Mouse (Mus musculus) CH12.LX (cell line): ENCODE measurements around the gene Fam222b. TPM values are rescaled to one million over a fixed set of nuclear protein-coding genes. Genes with fewer than 3 reads are reported as not detected.

Experiments used
- DNase-seq: peaks from one replicate; pipeline ENCODE4 v3.0.0-alpha.2; 2013; ENCODE audit errors: extremely low read depth
- H3K27ac ChIP-seq: 2 replicates; pipeline ENCODE4 v1.5.1; 2012; ENCODE audit warnings: low read depth, mild to moderate bottlenecking, control low read depth, moderate library complexity; ENCODE audit not compliant: insufficient read depth
- H3K27me3 ChIP-seq: replicated peaks from 2 replicates; pipeline ENCODE3; 2012; ENCODE audit warnings: inconsistent platforms
- H3K36me3 ChIP-seq, 2 experiments: replicated peaks in 1 of 2; 2 replicates each; pipeline versions ENCODE3 to v1.6.1; 2012; ENCODE audit warnings: inconsistent platforms in 1 of 2, low read length in 1 of 2, mild to moderate bottlenecking in 1 of 2, mixed read lengths in 1 of 2, moderate library complexity in 1 of 2; ENCODE audit not compliant: control insufficient read depth in 1 of 2, insufficient read depth in 1 of 2
- H3K4me1 ChIP-seq, 2 experiments: 2 replicates each; pipeline ENCODE4 v1.6.1; 2012; ENCODE audit warnings: inconsistent platforms in 1 of 2, moderate library complexity in 1 of 2; ENCODE audit not compliant: insufficient read depth in 2 of 2, control insufficient read depth in 1 of 2
- H3K4me2 ChIP-seq: 2 replicates; pipeline ENCODE4 v1.6.1; 2012; ENCODE audit warnings: low read depth, mild to moderate bottlenecking, control low read depth; ENCODE audit not compliant: poor library complexity, insufficient read depth, severe bottlenecking
- H3K4me3 ChIP-seq, 3 experiments: fragments of 150-350 bp in 1 of 3; sonication (generic) in 1 of 3; replicated peaks in 1 of 3; 2 replicates each; pipeline versions ENCODE3 to v1.5.1; 2011 to 2012; ENCODE audit warnings: low read depth in 2 of 3, low read length in 2 of 3, mild to moderate bottlenecking in 2 of 3, moderate library complexity in 2 of 3, control low read depth in 1 of 3, improper control_type of control experiment in 1 of 3, inconsistent platforms in 1 of 3, mixed read lengths in 1 of 3; ENCODE audit not compliant: poor library complexity in 1 of 3
- H3K79me2 ChIP-seq: replicated peaks from 2 replicates; pipeline ENCODE4 v1.6.1; 2012; ENCODE audit warnings: mild to moderate bottlenecking, moderate library complexity; ENCODE audit not compliant: control insufficient read depth, poor library complexity, insufficient read depth, severe bottlenecking; ENCODE audit errors: extremely low read depth
- H3K9ac ChIP-seq: 2 replicates; pipeline ENCODE4 v1.6.1; 2012; ENCODE audit warnings: low read depth, mild to moderate bottlenecking, control low read depth, moderate library complexity; ENCODE audit not compliant: insufficient read depth
- H3K9me3 ChIP-seq: replicated peaks from 2 replicates; pipeline ENCODE3; 2012; ENCODE audit warnings: low read length, inconsistent platforms, mixed read lengths
- CHD1 ChIP-seq: IDR thresholded peaks from 2 replicates; pipeline ENCODE4 v1.6.1; 2012; ENCODE audit warnings: low read depth, low read length, improper control_type of control experiment, inconsistent platforms
- CTCF ChIP-seq, 2 experiments: IDR thresholded peaks in 1 of 2; conservative IDR thresholded peaks in 1 of 2; 2 replicates each; pipeline ENCODE4 v1.5.1; 2011 to 2012; ENCODE audit warnings: low read depth in 2 of 2, low read length in 2 of 2, improper control_type of control experiment in 1 of 2, inconsistent platforms in 1 of 2, mild to moderate bottlenecking in 1 of 2, moderate library complexity in 1 of 2
- ELF1 ChIP-seq: IDR thresholded peaks from 2 replicates; pipeline ENCODE4 v1.6.1; 2014; ENCODE audit warnings: low read depth, mild to moderate bottlenecking, inconsistent platforms, low read length, improper control_type of control experiment
- EP300 ChIP-seq: IDR thresholded peaks from 2 replicates; pipeline ENCODE4 v1.6.1; 2011; ENCODE audit warnings: low read length, improper control_type of control experiment
- HCFC1 ChIP-seq: IDR thresholded peaks from 2 replicates; pipeline ENCODE4 v1.6.1; 2012; ENCODE audit warnings: low read depth, mild to moderate bottlenecking, inconsistent platforms, low read length, improper control_type of control experiment
- IRF4 ChIP-seq: IDR thresholded peaks from 2 replicates; pipeline ENCODE4 v1.6.1; 2014; ENCODE audit warnings: low read depth, mild to moderate bottlenecking, inconsistent platforms, low read length, improper control_type of control experiment
- JUN ChIP-seq: IDR thresholded peaks from 2 replicates; pipeline ENCODE4 v1.6.1; 2011; ENCODE audit warnings: low read depth, mild to moderate bottlenecking, low read length, improper control_type of control experiment, moderate library complexity; ENCODE audit not compliant: insufficient read depth
- JUND ChIP-seq: conservative IDR thresholded peaks from 2 replicates; pipeline ENCODE4 v1.6.1; 2011; ENCODE audit warnings: low read depth, low read length, improper control_type of control experiment
- KAT2A ChIP-seq: IDR thresholded peaks from 2 replicates; pipeline ENCODE4 v1.6.1; 2012; ENCODE audit warnings: low read length, improper control_type of control experiment, inconsistent platforms; ENCODE audit not compliant: insufficient replicate concordance
- MAFK ChIP-seq: IDR thresholded peaks from 2 replicates; pipeline ENCODE4 v1.6.1; 2011; ENCODE audit warnings: low read length, improper control_type of control experiment; ENCODE audit not compliant: insufficient replicate concordance
- MAZ ChIP-seq: IDR thresholded peaks from 2 replicates; pipeline ENCODE4 v1.6.1; 2012; ENCODE audit warnings: low read depth, mild to moderate bottlenecking, inconsistent platforms, low read length, improper control_type of control experiment, moderate library complexity
- MXI1 ChIP-seq: IDR thresholded peaks from 2 replicates; pipeline ENCODE4 v1.6.1; 2011; ENCODE audit warnings: mild to moderate bottlenecking, low read depth, low read length, improper control_type of control experiment
- NELFE ChIP-seq: IDR thresholded peaks from 2 replicates; pipeline ENCODE4 v1.6.1; 2011; ENCODE audit warnings: low read depth, low read length, improper control_type of control experiment
- NRF1 ChIP-seq: IDR thresholded peaks from 2 replicates; pipeline ENCODE4 v1.6.1; 2014; ENCODE audit warnings: low read depth, mild to moderate bottlenecking, inconsistent platforms, low read length, improper control_type of control experiment, moderate library complexity
- PAX5 ChIP-seq: IDR thresholded peaks from 2 replicates; pipeline ENCODE4 v1.6.1; 2012; ENCODE audit warnings: low read length, inconsistent platforms, mixed read lengths
- POLR2A ChIP-seq: IDR thresholded peaks from 2 replicates; pipeline ENCODE4 v1.6.1; 2011; ENCODE audit warnings: low read depth, mild to moderate bottlenecking, improper control_type of control experiment, low read length
- POLR2AphosphoS2 ChIP-seq: IDR thresholded peaks from 2 replicates; pipeline ENCODE4 v1.6.1; 2011; ENCODE audit warnings: low read depth, low read length, improper control_type of control experiment
- RAD21 ChIP-seq: IDR thresholded peaks from 2 replicates; pipeline ENCODE4 v1.6.1; 2011; ENCODE audit warnings: low read depth, mild to moderate bottlenecking, low read length, improper control_type of control experiment, moderate library complexity
- RCOR1 ChIP-seq: conservative IDR thresholded peaks from 2 replicates; pipeline ENCODE4 v1.6.1; 2012; ENCODE audit warnings: low read depth, mild to moderate bottlenecking, inconsistent platforms, low read length, improper control_type of control experiment
- SIN3A ChIP-seq: IDR thresholded peaks from 2 replicates; pipeline ENCODE4 v1.6.1; 2012; ENCODE audit warnings: low read length, improper control_type of control experiment, inconsistent platforms
- SMC3 ChIP-seq: IDR thresholded peaks from 2 replicates; pipeline ENCODE4 v1.6.1; 2011; ENCODE audit warnings: low read depth, low read length, improper control_type of control experiment
- TCF12 ChIP-seq: IDR thresholded peaks from 2 replicates; pipeline ENCODE4 v1.6.1; 2014; ENCODE audit warnings: low read depth, mild to moderate bottlenecking, inconsistent platforms, low read length, improper control_type of control experiment
- UBTF ChIP-seq: IDR thresholded peaks from 2 replicates; pipeline ENCODE4 v1.6.1; 2012; ENCODE audit warnings: low read depth, mild to moderate bottlenecking, inconsistent platforms, low read length, improper control_type of control experiment, moderate library complexity
- USF1 ChIP-seq: IDR thresholded peaks from 2 replicates; pipeline ENCODE4 v1.6.1; 2014; ENCODE audit warnings: low read depth, mild to moderate bottlenecking, inconsistent platforms, low read length, improper control_type of control experiment
- USF2 ChIP-seq: conservative IDR thresholded peaks from 2 replicates; pipeline ENCODE4 v1.6.1; 2011; ENCODE audit warnings: low read depth, low read length, improper control_type of control experiment
- ZC3H11A ChIP-seq: IDR thresholded peaks from 2 replicates; pipeline ENCODE4 v1.6.1; 2012; ENCODE audit warnings: low read depth, mild to moderate bottlenecking, inconsistent platforms, low read length, improper control_type of control experiment
- ZKSCAN1 ChIP-seq: IDR thresholded peaks from 2 replicates; pipeline ENCODE4 v1.6.1; 2012; ENCODE audit warnings: low read depth, inconsistent platforms, low read length, improper control_type of control experiment, borderline replicate concordance
- ZMIZ1 ChIP-seq: IDR thresholded peaks from 2 replicates; pipeline ENCODE4 v1.6.1; 2012; ENCODE audit warnings: low read depth, mild to moderate bottlenecking, inconsistent platforms, low read length, improper control_type of control experiment
- dilution Hi-C: fragments of 300-500 bp; cut with MboI; formaldehyde crosslinking; loops from 2 replicates; pipeline ENCODE4 v1.14.3; 2020; ENCODE audit warnings: low sequenced_read_pairs; ENCODE audit not compliant: extremely low pct_unique_long_range_greater_than_20kb, extremely low pct_ligation_motif_present
- in situ Hi-C: fragments of 300-500 bp; cut with MboI; formaldehyde crosslinking; loops from 3 replicates; pipeline ENCODE4 v1.14.3; 2019; ENCODE audit warnings: low sequenced_read_pairs, low pct_ligation_motif_present, low pct_unique_long_range_greater_than_20kb, mixed read lengths
- polyA plus RNA-seq: library from polyadenylated mRNA; unstranded; fragments of >175 nt; gene quantifications from 2 replicates; pipeline ENCODE4 v1.2.1, GENCODE M21; 2012; ENCODE audit warnings: low read depth; ENCODE audit not compliant: insufficient read length
- total RNA-seq, 2 experiments: library from RNA; depleted of rRNA; stranded (reverse); fragments of 300-350 nt in 1 of 2; fragments of >200 nt in 1 of 2; gene quantifications; 2 replicates each; pipeline ENCODE4 v1.2.3; 2012 to 2014

The Fam222b gene
- total and polyA plus RNA-seq, 3 experiments = 5.9 to 34.4 (median 8.7) TPM

DNA sequence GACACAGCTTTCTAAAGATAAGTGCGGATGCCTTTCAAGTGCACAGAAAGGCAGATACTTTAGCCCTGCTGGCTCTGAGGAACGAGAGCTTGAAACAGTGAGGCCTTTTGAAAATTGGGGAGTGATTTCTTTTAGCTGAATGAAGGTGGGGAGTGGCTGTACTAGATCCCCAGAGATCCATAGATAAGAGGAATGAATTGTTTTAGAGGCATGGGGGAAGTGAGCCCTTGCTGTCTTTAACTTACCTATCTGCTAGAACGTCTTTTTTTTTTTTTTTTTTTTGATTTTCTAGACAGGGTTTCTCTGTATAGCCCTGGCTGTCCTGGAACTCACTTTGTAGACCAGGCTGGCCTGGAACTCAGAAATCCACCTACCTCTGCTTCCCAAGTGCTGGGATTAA lies 2.6 kb downstream of the Fam222b start:
- dilution Hi-C loops (no loop called here), in situ Hi-C loops (no loop called here)
- Histone ChIP-seq H3K4me1 (peaks cover 7 to 33% of the 10 kb centered on the region in 2 experiments; a peak in 3 of 4 replicates), H3K9me3 (no peaks in the 10 kb centered on the region), H3K4me3 (no peak overlapping the region), H3K9ac (0 out of 2 replicates have a peak overlapping the region, but pooled peaks have one; percentile 27), H3K4me2 (peak overlapping the region; percentile 6; the same call in 1 of the 2 replicates), H3K36me3 (peaks cover 14 to 47% of the 10 kb centered on the region in 2 experiments), H3K79me2 (peaks cover 66% of the 10 kb centered on the region), H3K27me3 (no peaks in the 10 kb centered on the region), H3K27ac (no peak overlapping the region)
- no peak for DNase-seq
- no peak for TF ChIP-seq UBTF
- TF ChIP-seq CHD1 = no peak
- no peak for TF ChIP-seq SIN3A
- TF ChIP-seq JUND = no peak
- no peak for TF ChIP-seq EP300
- TF ChIP-seq MAFK = no peak
- TF ChIP-seq MAZ = no peak
- no peak for TF ChIP-seq MXI1
- TF ChIP-seq PAX5 = no peak
- TF ChIP-seq ZC3H11A = no peak
- TF ChIP-seq RCOR1 = no peak
- no peak for TF ChIP-seq TCF12
- TF ChIP-seq USF1 = no peak
- TF ChIP-seq NRF1 = no peak
- TF ChIP-seq USF2 = no peak
- TF ChIP-seq RAD21 = no peak
- TF ChIP-seq NELFE = no peak

- Histone ChIP-seq H3K27ac (no peak overlapping the region), H3K36me3 (peaks cover 20 to 72% of the 10 kb centered on the region in 2 experiments), H3K4me3 (no peak overlapping the region), H3K9me3 (no peaks in the 10 kb centered on the region), H3K9ac (no peak overlapping the region), H3K27me3 (no peaks in the 10 kb centered on the region), H3K4me2 (no peak overlapping the region), H3K79me2 (peaks cover 86% of the 10 kb centered on the region), H3K4me1 (peaks cover 4 to 28% of the 10 kb centered on the region in 2 experiments; a peak in 3 of 4 replicates)
- TF ChIP-seq SMC3 = no peak
- no peak for TF ChIP-seq ELF1
- TF ChIP-seq UBTF = no peak
- no peak for TF ChIP-seq IRF4
- TF ChIP-seq MAFK = no peak
- no peak for TF ChIP-seq POLR2AphosphoS2
- no peak for TF ChIP-seq POLR2A
- no peak for TF ChIP-seq ZC3H11A
- TF ChIP-seq HCFC1 = no peak
- TF ChIP-seq CTCF (conservative IDR thresholded peaks at IDR 0.05 in 1 of 2, IDR thresholded peaks at IDR 0.05 in 1 of 2; ENCODE audit: low read depth in 2 of 2, low read length in 2 of 2) = no peak
- no peak for TF ChIP-seq NELFE
- no peak for TF ChIP-seq EP300
- no peak for TF ChIP-seq KAT2A
- no peak for TF ChIP-seq CHD1
- TF ChIP-seq ZKSCAN1 = no peak
- TF ChIP-seq JUN = no peak
- no peak for TF ChIP-seq ZMIZ1
- dilution Hi-C loops (no loop called here), in situ Hi-C loops (no loop called here)
- DNase-seq = no peak
Observed at GRCm38 (mm10) chr11:78100746-78101145, 6.3 kb downstream of the Fam222b start.
